Mouse (Mus musculus) liver, adult 2 months (tissue): Measurements from ENCODE around the gene Nckap5l. TPM values are rescaled to one million over a fixed set of nuclear protein-coding genes. Genes with fewer than 3 reads are reported as not detected.

Experiments
- DNase-seq: peaks from one replicate; pipeline ENCODE4 v3.0.0-alpha.2; 2011; ENCODE audit warnings: low read depth, low spot score; ENCODE audit errors: extremely low read depth
- H3K27ac ChIP-seq: fragments of 200-500 bp; replicated peaks from 2 replicates; pipeline ENCODE4 v1.5.1; 2012; ENCODE audit warnings: low read depth, mild to moderate bottlenecking, control low read depth, inconsistent platforms, low read length; ENCODE audit not compliant: insufficient read depth
- H3K27me3 ChIP-seq: fragments of 200-500 bp; 2 replicates; pipeline ENCODE4 v1.6.1; 2012; ENCODE audit warnings: mild to moderate bottlenecking, moderate library complexity, low read length, inconsistent platforms; ENCODE audit not compliant: control insufficient read depth, insufficient read depth
- H3K36me3 ChIP-seq: fragments of 200-500 bp; 2 replicates; pipeline ENCODE4 v1.6.1; 2012; ENCODE audit warnings: low read length, inconsistent platforms; ENCODE audit not compliant: control insufficient read depth, insufficient read depth
- H3K4me1 ChIP-seq: fragments of 200-500 bp; 2 replicates; pipeline ENCODE4 v1.6.1; 2011; ENCODE audit warnings: low read length; ENCODE audit not compliant: control insufficient read depth, insufficient read depth
- H3K4me3 ChIP-seq: fragments of 200-500 bp; 2 replicates; pipeline ENCODE4 v1.5.1; 2011; ENCODE audit warnings: low read depth, mild to moderate bottlenecking, control low read depth, low read length, moderate library complexity; ENCODE audit not compliant: insufficient read depth
- H3K79me2 ChIP-seq: fragments of 200-500 bp; 2 replicates; pipeline ENCODE4 v1.6.1; 2012; ENCODE audit warnings: inconsistent platforms, mild to moderate bottlenecking, low read length, moderate library complexity; ENCODE audit not compliant: control insufficient read depth, insufficient read depth
- H3K9ac ChIP-seq: fragments of 200-500 bp; 2 replicates; pipeline ENCODE4 v1.6.1; 2012; ENCODE audit warnings: low read depth, mild to moderate bottlenecking, control low read depth, inconsistent platforms, low read length
- CTCF ChIP-seq: fragments of 200-500 bp; IDR thresholded peaks from 2 replicates; pipeline ENCODE4 v1.5.1; 2011; ENCODE audit warnings: low read depth, low read length, control low read depth
- POLR2A ChIP-seq: fragments of 200-500 bp; IDR thresholded peaks from 2 replicates; pipeline ENCODE4 v1.6.1; 2011; ENCODE audit warnings: low read length, control low read depth; ENCODE audit not compliant: insufficient read depth; ENCODE audit errors: extremely low read depth
- WGBS: fragments of 180-500 bp; shearing (Covaris S2); methylation state at CpG from one replicate; pipeline ENCODE4 v1.1.7; 2018; 5-methylcytosine and 5-hydroxymethylcytosine counted together
- polyA plus RNA-seq: library from polyadenylated mRNA; depleted of rRNA; stranded (reverse); fragments of >200 nt; gene quantifications from 2 replicates; pipeline ENCODE4 v1.2.3, GENCODE M21; 2012
- total RNA-seq: library from RNA; depleted of rRNA; stranded (reverse); fragments of >200 nt; gene quantifications from 2 replicates; pipeline ENCODE4 v1.2.3, GENCODE M21; 2014

The Nckap5l gene
- total and polyA plus RNA-seq, 2 experiments = 0.09 to 0.56 TPM

DNA sequence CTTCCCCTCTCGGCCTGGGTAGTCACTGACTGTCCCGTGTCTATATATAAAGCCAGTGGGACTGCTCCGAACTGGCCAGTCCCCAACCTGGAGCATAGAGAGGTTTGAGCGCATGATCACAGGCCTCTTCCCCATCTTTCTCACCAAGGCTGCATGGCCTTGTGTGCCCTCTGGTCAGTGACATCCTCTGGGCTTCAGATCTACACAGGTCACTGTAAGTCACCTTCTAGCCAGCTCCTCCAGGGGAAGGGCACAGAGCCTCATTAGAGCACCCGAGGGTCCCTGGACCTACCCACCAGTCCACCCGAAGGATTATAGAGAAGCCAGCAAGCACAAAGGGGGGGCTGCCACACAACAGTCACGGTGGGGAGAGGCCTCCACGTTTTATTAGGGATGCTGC, 35.9 kb downstream of the Nckap5l start:
- 82% methylated on average over 8 of the region's 8 CpGs for WGBS
- DNase-seq = no peak
- no peak overlapping the region for H3K27ac ChIP-seq
- no peak overlapping the region for H3K4me3 ChIP-seq
- no peaks in the 10 kb centered on the region; the same call in 1 of the 2 replicates for H3K4me1 ChIP-seq
- no peak for TF ChIP-seq CTCF
- no peak for TF ChIP-seq POLR2A
- no peaks in the 10 kb centered on the region for H3K27me3 ChIP-seq
- no peaks in the 10 kb centered on the region for H3K36me3 ChIP-seq
- H3K9ac ChIP-seq = no peak overlapping the region
- H3K79me2 ChIP-seq = no peaks in the 10 kb centered on the region

GRCm38 (mm10) chr15:99421152-99421551, 36.4 kb downstream of the Nckap5l start:
- DNase-seq = no peak
- 64% methylated on average over 9 of the region's 9 CpGs for WGBS
- TF ChIP-seq CTCF (no peak), POLR2A (no peak)
- no peak overlapping the region for H3K9ac ChIP-seq
- H3K79me2 ChIP-seq = no peaks in the 10 kb centered on the region
- no peaks in the 10 kb centered on the region for H3K27me3 ChIP-seq
- H3K36me3 ChIP-seq = no peaks in the 10 kb centered on the region
- peaks cover 3% of the 10 kb centered on the region; the same call in 1 of the 2 replicates for H3K4me1 ChIP-seq
- no peak overlapping the region for H3K4me3 ChIP-seq
- H3K27ac ChIP-seq = no peak overlapping the region

GRCm38 (mm10) chr15:99420521-99421014, 37.0 kb downstream of the Nckap5l start:
- H3K27ac ChIP-seq = peak overlapping the region; percentile 4
- no peaks in the 10 kb centered on the region for H3K36me3 ChIP-seq
- H3K27me3 ChIP-seq = no peaks in the 10 kb centered on the region
- H3K9ac ChIP-seq = no peak overlapping the region
- WGBS = 37% methylated on average over 12 of the region's 12 CpGs
- peaks cover 3% of the 10 kb centered on the region; the same call in 1 of the 2 replicates for H3K4me1 ChIP-seq
- TF ChIP-seq POLR2A (no peak), CTCF (no peak)
- no peaks in the 10 kb centered on the region for H3K79me2 ChIP-seq
- DNase-seq = no peak
- no peak overlapping the region for H3K4me3 ChIP-seq

DNA sequence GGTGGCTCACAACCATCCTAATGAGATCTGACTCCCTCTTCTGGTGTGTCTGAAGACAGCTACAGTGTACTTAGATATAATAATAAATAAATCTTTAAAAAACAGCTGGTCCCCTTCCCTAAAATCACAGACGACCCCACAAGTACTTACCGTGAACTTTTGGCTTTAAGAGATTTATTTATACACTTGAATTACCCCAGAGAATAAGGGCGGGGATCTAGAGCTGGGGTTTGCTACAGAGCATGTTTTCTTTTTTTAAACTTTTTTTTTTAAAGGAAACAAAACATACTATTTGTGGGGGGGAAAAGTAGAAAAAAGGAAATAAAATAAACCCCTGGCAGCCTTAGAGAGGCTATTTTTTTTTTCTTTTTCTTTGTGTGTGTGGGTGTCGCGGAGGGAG, 37.4 kb downstream of the Nckap5l start:
- Histone ChIP-seq H3K27ac (no peak overlapping the region), H3K36me3 (no peaks in the 10 kb centered on the region), H3K4me3 (no peak overlapping the region), H3K79me2 (no peaks in the 10 kb centered on the region), H3K27me3 (no peaks in the 10 kb centered on the region), H3K9ac (no peak overlapping the region), H3K4me1 (peaks cover 3% of the 10 kb centered on the region; the same call in 1 of the 2 replicates)
- 58% methylated on average over 5 of the region's 5 CpGs for WGBS
- no peak for TF ChIP-seq POLR2A
- no peak for DNase-seq

DNA sequence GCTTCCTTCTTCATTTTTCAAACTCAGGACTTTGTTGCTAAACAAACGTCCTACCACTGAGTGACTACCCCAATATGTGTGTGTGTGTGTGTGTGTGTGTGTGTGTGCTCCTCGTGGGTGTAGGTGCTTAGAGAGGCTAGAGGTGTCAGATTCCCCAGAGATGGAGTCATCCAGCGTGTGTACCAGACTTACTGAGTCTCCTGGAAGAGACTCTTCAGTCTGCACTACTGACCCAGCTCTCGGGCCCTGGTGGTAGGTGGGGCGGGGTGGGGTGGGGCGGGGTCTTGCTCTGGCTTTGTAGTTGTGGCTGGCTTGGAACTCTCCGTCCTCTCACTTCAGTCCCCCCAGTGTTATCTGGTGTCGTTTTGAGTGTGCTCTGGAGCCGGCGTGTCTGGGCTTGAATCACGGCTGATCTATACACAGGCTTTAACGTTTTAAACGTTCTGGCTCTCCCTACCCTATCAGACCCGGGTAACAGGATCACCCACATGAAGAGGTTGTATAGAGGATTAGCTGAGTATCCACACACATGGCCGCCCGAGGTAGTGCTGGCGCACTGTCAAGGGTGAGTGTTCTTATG, 39.8 kb downstream of the Nckap5l start:
- no peaks in the 10 kb centered on the region for H3K36me3 ChIP-seq
- H3K4me1 ChIP-seq = peaks cover 3% of the 10 kb centered on the region; the same call in 1 of the 2 replicates
- H3K79me2 ChIP-seq = no peaks in the 10 kb centered on the region
- 55% methylated on average over 17 of the region's 17 CpGs for WGBS
- H3K27me3 ChIP-seq = no peaks in the 10 kb centered on the region
- H3K9ac ChIP-seq = no peak overlapping the region
- no peak for DNase-seq
- no peak overlapping the region for H3K4me3 ChIP-seq
- no peak overlapping the region for H3K27ac ChIP-seq
- TF ChIP-seq POLR2A (no peak), CTCF (no peak)

DNA sequence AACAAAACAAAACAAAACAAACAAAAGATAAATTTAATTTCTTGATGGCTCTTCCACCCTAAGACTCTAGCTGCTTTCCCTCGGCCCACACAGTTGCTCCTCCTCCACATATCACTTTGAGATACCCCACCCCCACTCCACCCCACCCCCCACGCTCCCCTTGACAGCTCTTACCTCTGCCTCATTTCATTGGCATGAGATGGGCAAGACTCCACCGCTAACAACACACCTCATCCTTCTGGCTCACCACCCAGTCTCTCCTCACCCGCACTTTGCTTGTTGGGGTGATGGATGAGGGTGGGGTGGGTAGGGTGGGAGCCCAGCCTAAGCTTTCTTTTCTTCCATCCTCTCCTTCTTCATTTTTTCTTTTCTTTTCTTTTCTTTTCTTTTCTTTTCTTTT, 40.6 kb downstream of the Nckap5l start:
- Histone ChIP-seq H3K9ac (no peak overlapping the region), H3K79me2 (no peaks in the 10 kb centered on the region), H3K36me3 (no peaks in the 10 kb centered on the region), H3K27me3 (no peaks in the 10 kb centered on the region), H3K27ac (no peak overlapping the region), H3K4me3 (no peak overlapping the region), H3K4me1 (peaks cover 3% of the 10 kb centered on the region; the same call in 1 of the 2 replicates)
- no peak for DNase-seq
- 44% methylated on average over 4 of the region's 4 CpGs for WGBS
- no peak for TF ChIP-seq POLR2A
- TF ChIP-seq CTCF = no peak
